Mouse (Mus musculus): ENCODE measurements around the gene Krtap16-3.

Krtap16-3 gene

DNA sequence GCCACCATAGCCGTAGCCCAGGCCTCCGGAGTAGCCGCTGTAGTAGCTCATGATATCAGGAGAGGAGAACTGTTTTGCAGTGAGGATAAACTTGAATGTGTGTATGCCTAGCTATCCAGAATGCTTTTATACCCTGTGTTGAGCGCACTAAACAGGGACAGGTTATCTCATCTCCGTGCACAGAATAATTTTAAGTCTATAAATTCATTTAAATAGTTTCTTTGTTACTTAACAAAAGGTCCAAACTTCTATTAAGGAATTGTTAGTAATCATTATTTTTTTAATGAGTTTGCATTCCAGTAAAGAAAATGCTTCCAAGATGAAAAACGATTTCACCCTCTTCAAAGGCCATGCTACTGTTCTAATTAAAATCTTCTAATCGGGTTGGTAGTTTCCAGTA, at the start of gene Krtap16-3:
TSS of gene Krtap16-3 (minus strand) at position 101 of the 400 bp plus-strand sequence.
- no peak for DNase-seq (ENCODE audit: low spot score in 2 of 2)

DNA sequence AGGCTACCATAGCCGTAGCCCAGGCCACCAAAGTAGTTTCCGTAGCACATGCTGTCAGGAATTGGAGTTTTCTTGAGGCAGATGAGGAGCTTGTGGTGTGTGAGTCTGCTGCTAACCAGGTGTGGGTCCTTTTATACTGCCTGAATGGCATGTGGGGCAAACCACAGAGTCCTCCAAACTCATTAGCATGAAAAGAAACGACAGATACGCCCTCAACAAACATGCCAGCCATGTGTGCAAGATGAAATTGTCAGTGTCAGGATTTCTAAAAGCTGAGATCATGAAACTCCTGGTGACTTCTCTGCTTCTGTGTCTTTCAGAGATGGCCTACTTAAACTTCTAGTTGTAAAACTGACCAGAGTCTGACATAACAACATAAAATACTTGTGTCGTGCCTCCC, 48.0 kb upstream of the Krtap16-3 start, which contains the start of gene Krtap22-2:
TSS of gene Krtap22-2 (minus strand) at position 101 of the 400 bp plus-strand sequence.
- DNase-seq (ENCODE audit: low spot score in 2 of 2), result no peak

DNA sequence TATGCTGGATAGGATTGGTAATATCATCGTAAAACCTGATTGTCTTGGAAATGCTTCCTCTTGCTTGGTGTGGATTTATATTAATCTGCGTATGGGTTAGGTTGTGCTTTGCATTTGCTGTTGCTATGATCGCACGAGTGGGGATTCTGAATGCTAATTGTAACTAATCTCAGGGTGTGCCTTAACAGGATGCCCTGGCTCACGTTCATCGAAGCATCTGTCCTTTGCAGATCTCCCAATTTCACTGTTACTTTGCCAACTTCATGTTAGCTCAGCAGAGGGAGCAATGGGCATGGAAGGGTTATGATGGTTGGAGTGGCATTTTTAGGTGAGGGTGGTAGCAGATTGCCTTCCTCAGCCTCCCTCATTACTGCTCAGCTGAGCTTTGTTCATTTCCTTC, 21.6 kb downstream of the Krtap16-3 start:
- no peak for DNase-seq (ENCODE audit: low spot score in 2 of 2)

DNA sequence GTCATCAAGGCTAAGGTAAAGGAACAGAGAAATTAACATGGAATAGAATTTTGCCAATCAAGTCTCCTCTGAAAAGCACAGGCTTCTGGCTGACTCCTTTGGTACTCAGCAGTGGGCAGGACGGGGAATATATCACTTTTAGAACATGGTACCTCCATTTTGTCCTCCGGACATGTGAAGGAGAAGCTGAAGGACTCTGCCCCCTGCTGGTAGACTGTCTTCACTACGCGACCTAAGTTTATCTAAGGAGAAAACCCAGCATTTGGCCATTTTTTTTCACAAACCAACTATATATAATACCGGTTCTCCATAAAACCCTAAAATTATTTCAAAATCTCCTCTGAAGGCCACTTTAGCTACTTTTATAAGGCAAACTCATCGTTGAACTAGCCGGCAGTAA, 24.4 kb downstream of the Krtap16-3 start:
- DNase-seq (ENCODE audit: low spot score in 2 of 2), result no peak

DNA sequence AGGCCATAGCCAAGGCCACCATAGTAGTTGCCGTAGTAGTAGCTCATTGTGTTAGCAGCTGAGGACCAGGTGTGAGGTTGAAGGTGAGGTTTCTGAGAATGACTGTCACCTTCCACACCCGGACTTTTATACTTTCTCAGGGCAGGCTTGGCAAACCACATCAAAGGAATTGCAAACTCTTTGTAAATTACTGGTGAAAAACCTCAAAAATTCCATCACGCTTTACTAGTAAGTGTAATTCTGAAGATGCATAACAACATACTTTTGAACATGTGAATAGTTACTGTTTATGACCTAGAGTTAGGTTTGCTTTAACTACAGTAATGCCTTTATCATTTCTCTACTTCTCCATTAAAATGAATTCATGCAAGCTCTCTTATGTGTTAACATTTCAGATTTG, 30.5 kb downstream of the Krtap16-3 start, which contains the start of gene Krtap19-9b:
TSS of gene Krtap19-9b (minus strand) at position 101 of the 400 bp plus-strand sequence.
- no peak for DNase-seq (ENCODE audit: low spot score in 2 of 2)

Data from spleen, postnatal 10 days (tissue).